Mouse (Mus musculus): ENCODE measurements at regions not wholly inside any gene's neighbourhood (a gene's known extent, or its start where the extent isn't known, plus 50 kb on each side); places are given as distances from the start of the nearest gene placed in this dataset.
A peak's percentile ranks its signal among the peaks of the same experiment; 100 is the strongest.

DNA sequence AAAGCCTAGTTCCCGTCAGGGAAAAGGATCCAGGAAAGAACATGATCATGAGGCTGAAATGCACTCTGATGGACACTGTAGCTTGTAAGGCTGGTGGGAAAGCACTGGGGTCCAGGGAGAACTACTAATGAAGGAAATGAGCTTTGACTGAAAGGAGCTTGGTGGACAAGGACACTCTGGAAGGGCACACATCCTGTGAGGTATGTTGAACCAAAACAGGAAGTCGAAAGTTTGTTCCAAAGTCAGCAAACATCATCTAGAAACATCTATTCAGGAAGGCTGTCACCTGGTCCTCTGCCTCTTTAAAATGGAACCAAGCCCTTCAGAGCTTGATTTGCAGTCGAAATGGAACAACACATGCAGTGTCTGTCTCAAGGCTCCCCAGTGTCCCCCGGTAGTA lies 143.1 kb downstream of the Hlx start:
- no peak for ATAC-seq (replicated peaks; ENCODE audit: extremely low read depth, insufficient read depth, low FRiP score)

DNA sequence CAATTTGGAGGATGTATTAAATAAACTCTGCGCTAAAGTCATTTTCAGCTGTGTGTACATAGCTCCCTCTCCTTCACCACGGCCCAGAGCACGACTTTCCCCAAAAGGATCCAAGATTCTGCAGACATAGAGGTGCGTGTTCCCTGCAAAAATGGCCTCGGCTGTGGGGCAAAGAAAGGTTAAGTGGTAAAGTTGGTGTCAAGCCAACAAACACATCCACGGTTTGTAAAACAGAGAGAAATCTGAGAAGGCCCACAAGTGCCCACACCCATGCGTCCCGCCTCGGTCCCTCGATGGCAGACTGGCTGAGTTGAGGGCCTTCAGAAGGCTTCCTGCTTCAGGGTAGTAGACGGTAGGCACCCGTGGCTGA lies 147.9 kb downstream of the Hlx start:
- 59% methylated on average over 12 of the region's 12 CpGs for WGBS
- Histone ChIP-seq H3K27ac (ENCODE audit: low read length) (peak overlapping the region; percentile 23; the same call in 1 of the 2 replicates), H3K4me2 (ENCODE audit: low read depth, low read length) (no peak overlapping the region), H3K27me3 (ENCODE audit: control insufficient read depth, insufficient read depth, low read length) (no peaks in the 10 kb centered on the region), H3K9me3 (replicated peaks; ENCODE audit: control insufficient read depth, low read length) (no peaks in the 10 kb centered on the region), H3K4me3 (ENCODE audit: low read length) (no peak overlapping the region), H3K36me3 (ENCODE audit: control insufficient read depth, insufficient read depth) (no peaks in the 10 kb centered on the region), H3K4me1 (ENCODE audit: control insufficient read depth, insufficient read depth, low read length) (no peaks in the 10 kb centered on the region), H3K9ac (ENCODE audit: low read length) (no peak overlapping the region)
- ATAC-seq (replicated peaks; ENCODE audit: extremely low read depth, insufficient read depth, low FRiP score) = no peak

More for the DNA sequence above, 143.1 kb downstream of the Hlx start:
- Histone ChIP-seq H3K4me2 (ENCODE audit: low read depth, low read length) (no peak overlapping the region), H3K36me3 (ENCODE audit: control insufficient read depth, insufficient read depth) (no peaks in the 10 kb centered on the region), H3K9ac (ENCODE audit: low read length) (no peak overlapping the region), H3K4me3 (ENCODE audit: low read length) (no peak overlapping the region), H3K27ac (ENCODE audit: low read length) (no peak overlapping the region), H3K9me3 (replicated peaks; ENCODE audit: control insufficient read depth, low read length) (no peaks in the 10 kb centered on the region), H3K4me1 (ENCODE audit: control insufficient read depth, insufficient read depth, low read length) (no peaks in the 10 kb centered on the region), H3K27me3 (ENCODE audit: control insufficient read depth, insufficient read depth, low read length) (no peaks in the 10 kb centered on the region)
- WGBS = 57% methylated on average over 4 of the region's 4 CpGs

DNA sequence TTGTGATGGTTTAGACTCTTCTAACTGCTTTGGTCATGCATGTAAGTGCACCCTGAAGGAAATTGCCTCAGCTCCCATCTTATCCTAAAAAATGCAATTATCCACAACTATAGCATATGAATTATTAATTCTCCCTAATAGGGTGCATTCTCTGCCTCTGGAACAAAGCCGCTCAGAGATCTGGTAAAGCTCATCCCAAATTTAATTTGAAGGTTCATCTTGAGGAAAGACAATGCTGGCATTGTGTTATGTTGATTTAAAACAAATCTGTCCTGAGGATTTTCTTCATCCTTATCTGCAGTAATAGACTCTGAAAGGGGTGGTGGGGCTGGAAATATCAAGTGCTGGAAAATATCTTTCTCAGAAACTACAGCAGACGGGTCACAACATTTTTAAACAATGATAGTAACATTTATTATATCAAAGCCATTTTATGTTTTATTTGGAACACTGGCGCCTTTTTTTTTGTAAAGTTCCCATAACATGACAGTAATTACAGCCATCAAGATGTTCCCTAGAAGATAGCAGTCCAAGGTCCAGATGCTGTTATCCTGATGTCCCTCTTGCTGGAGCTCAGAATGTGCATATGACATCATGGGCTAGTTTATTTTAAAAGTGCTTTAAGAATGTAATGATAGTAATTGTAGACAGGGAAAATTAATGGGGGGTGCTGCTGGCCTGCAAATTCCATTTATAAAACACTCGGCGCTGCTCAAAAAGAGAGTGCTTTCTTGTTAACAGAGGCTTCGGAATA lies 148.5 kb downstream of the Hlx start:
- Histone ChIP-seq H3K9me3 (replicated peaks; ENCODE audit: control insufficient read depth, low read length) (no peaks in the 10 kb centered on the region), H3K9ac (ENCODE audit: low read length) (no peak overlapping the region), H3K27ac (ENCODE audit: low read length) (no peak overlapping the region), H3K36me3 (ENCODE audit: control insufficient read depth, insufficient read depth) (no peaks in the 10 kb centered on the region), H3K27me3 (ENCODE audit: control insufficient read depth, insufficient read depth, low read length) (no peaks in the 10 kb centered on the region), H3K4me1 (ENCODE audit: control insufficient read depth, insufficient read depth, low read length) (no peaks in the 10 kb centered on the region), H3K4me3 (ENCODE audit: low read length) (no peak overlapping the region), H3K4me2 (ENCODE audit: low read depth, low read length) (no peak overlapping the region)
- WGBS = 69% methylated on average over 6 of the region's 6 CpGs
- ATAC-seq (replicated peaks; ENCODE audit: extremely low read depth, insufficient read depth, low FRiP score) = no peak

DNA sequence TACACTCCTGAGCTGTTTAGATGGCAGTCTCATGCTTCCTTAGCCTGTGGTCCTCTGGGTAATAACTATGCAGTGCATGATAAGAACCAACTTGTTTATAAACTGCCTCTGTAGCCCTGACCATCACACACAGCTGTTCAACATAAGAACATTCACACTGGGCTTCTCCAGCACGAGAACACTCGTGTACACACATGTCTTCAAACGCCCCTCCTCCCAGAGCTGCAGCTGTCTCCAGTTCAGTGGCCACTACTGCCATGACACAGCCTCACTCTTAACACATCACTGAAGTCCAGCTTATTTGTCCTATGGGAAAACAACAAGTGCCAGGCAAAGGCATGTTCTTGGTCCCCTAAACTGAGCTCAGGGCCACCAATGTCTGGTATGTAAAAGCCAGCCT lies 152.9 kb downstream of the Hlx start:
- H3K36me3 ChIP-seq (ENCODE audit: control insufficient read depth, insufficient read depth) = no peaks in the 10 kb centered on the region
- no peak overlapping the region for H3K27ac ChIP-seq (ENCODE audit: low read length)
- no peak overlapping the region for H3K4me3 ChIP-seq (ENCODE audit: low read length)
- WGBS = 64% methylated on average over 3 of the region's 3 CpGs
- H3K27me3 ChIP-seq (ENCODE audit: control insufficient read depth, insufficient read depth, low read length) = no peaks in the 10 kb centered on the region
- no peak for ATAC-seq (replicated peaks; ENCODE audit: extremely low read depth, insufficient read depth, low FRiP score)
- H3K4me2 ChIP-seq (ENCODE audit: low read depth, low read length) = no peak overlapping the region
- H3K9me3 ChIP-seq (replicated peaks; ENCODE audit: control insufficient read depth, low read length) = no peaks in the 10 kb centered on the region; the same call in 1 of the 2 replicates
- H3K4me1 ChIP-seq (ENCODE audit: control insufficient read depth, insufficient read depth, low read length) = no peaks in the 10 kb centered on the region
- H3K9ac ChIP-seq (ENCODE audit: low read length) = no peak overlapping the region

DNA sequence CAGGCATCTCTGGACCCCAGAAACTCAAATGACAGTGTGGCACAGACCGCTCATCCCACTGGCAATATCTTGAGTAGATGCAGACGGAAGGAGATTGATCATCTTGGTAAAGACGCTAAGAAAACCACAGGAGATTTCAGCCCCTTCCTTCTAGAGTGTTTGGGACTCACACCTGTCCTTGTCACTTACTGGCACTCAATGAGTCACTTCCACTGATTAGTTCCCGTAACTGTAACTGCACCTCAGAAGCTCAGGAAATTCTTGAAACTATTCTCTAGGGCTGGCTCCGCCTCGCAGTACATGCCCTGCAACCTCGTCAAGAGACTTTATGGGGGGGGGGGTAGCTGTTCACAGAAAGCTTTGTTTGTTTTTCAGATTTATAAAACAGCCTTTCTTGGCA lies 155.9 kb downstream of the Hlx start:
- H3K27ac ChIP-seq (ENCODE audit: low read length) = no peak overlapping the region
- H3K9me3 ChIP-seq (replicated peaks; ENCODE audit: control insufficient read depth, low read length) = no peaks in the 10 kb centered on the region; the same call in 1 of the 2 replicates
- ATAC-seq (replicated peaks; ENCODE audit: extremely low read depth, insufficient read depth, low FRiP score) = no peak
- WGBS = 60% methylated on average over 7 of the region's 7 CpGs
- no peaks in the 10 kb centered on the region for H3K27me3 ChIP-seq (ENCODE audit: control insufficient read depth, insufficient read depth, low read length)
- H3K4me3 ChIP-seq (ENCODE audit: low read length) = no peak overlapping the region
- H3K36me3 ChIP-seq (ENCODE audit: control insufficient read depth, insufficient read depth) = no peaks in the 10 kb centered on the region
- H3K4me1 ChIP-seq (ENCODE audit: control insufficient read depth, insufficient read depth, low read length) = no peaks in the 10 kb centered on the region
- no peak overlapping the region for H3K4me2 ChIP-seq (ENCODE audit: low read depth, low read length)
- no peak overlapping the region for H3K9ac ChIP-seq (ENCODE audit: low read length)

DNA sequence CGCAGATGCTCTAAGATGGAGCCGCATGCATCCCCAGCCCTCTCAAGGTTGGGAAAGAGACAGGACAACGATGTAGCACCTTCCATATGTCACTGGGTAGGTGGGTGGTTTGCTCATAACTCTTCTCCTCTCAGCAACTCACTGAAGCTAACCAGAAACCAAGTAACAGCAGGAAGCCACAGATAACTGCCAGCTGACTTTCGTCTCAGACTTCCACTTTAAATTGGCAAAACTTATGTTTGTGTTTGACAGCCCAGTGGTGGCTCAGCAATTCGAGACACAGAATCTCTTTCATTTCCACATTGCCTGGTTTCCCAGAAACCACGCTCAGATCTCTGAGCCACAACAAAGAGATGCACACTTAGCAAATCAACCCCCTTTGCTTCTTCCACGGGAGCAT lies 159.1 kb downstream of the Hlx start:
- Histone ChIP-seq H3K4me2 (ENCODE audit: low read depth, low read length) (no peak overlapping the region), H3K4me3 (ENCODE audit: low read length) (no peak overlapping the region), H3K4me1 (ENCODE audit: control insufficient read depth, insufficient read depth, low read length) (no peaks in the 10 kb centered on the region), H3K9me3 (replicated peaks; ENCODE audit: control insufficient read depth, low read length) (no peaks in the 10 kb centered on the region; the same call in 1 of the 2 replicates), H3K27me3 (ENCODE audit: control insufficient read depth, insufficient read depth, low read length) (no peaks in the 10 kb centered on the region), H3K9ac (ENCODE audit: low read length) (no peak overlapping the region), H3K36me3 (ENCODE audit: control insufficient read depth, insufficient read depth) (no peaks in the 10 kb centered on the region), H3K27ac (ENCODE audit: low read length) (no peak overlapping the region)
- 50% methylated on average over 7 of the region's 7 CpGs for WGBS
- no peak for ATAC-seq (replicated peaks; ENCODE audit: extremely low read depth, insufficient read depth, low FRiP score)

DNA sequence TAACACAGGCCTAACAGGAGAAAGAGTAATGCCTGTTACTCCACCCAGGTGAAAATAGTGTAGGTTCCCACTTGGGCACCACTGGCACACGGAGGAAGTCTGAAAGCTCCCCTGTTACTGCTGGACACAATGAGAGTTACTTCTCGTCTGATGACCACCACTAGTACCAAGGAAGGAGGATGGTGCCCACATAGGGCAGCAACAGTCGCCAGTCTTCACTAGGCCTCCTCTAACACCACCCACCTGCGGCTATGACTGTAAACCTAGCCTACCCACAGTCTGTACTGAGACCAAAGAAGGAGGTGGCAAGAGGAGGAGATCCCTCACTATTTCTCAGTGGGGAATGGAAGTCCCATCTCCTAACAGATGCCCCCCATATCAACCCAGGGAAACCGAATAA lies 161.7 kb downstream of the Hlx start:
- no peak for ATAC-seq (replicated peaks; ENCODE audit: extremely low read depth, insufficient read depth, low FRiP score)
- H3K36me3 ChIP-seq (ENCODE audit: control insufficient read depth, insufficient read depth) = no peaks in the 10 kb centered on the region
- 75% methylated on average over 5 of the region's 5 CpGs for WGBS

DNA sequence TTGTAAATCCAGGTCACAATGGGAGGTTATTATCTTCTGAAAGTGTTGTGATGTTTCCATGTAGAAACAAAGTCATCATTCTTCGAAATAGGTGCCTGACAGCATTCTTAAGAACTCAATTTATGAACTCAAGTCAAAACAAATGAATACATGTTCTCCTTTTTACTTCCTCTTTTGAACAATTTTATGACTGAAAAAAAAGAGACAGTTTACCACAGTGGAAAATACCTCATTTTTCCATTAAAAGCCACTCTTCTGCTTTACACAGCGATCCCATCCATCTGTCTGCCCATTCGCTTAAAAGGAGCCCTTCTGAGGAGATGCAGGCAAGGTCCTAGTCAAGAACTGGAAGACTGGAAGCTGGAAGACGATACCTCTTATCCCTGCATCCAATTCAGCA lies 169.5 kb downstream of the Hlx start:
- no peaks in the 10 kb centered on the region for H3K9me3 ChIP-seq (replicated peaks; ENCODE audit: control insufficient read depth, low read length)
- no peaks in the 10 kb centered on the region for H3K36me3 ChIP-seq (ENCODE audit: control insufficient read depth, insufficient read depth)
- H3K4me1 ChIP-seq (ENCODE audit: control insufficient read depth, insufficient read depth, low read length) = no peaks in the 10 kb centered on the region
- H3K27me3 ChIP-seq (ENCODE audit: control insufficient read depth, insufficient read depth, low read length) = no peaks in the 10 kb centered on the region
- WGBS = 84% methylated on average over 4 of the region's 4 CpGs
- ATAC-seq (replicated peaks; ENCODE audit: extremely low read depth, insufficient read depth, low FRiP score) = no peak
- H3K4me3 ChIP-seq (ENCODE audit: low read length) = no peak overlapping the region
- H3K9ac ChIP-seq (ENCODE audit: low read length) = no peak overlapping the region
- no peak overlapping the region for H3K27ac ChIP-seq (ENCODE audit: low read length)
- no peak overlapping the region for H3K4me2 ChIP-seq (ENCODE audit: low read depth, low read length)

More for the DNA sequence above, 161.7 kb downstream of the Hlx start:
- no peaks in the 10 kb centered on the region for H3K9me3 ChIP-seq (replicated peaks; ENCODE audit: control insufficient read depth, low read length)
- no peaks in the 10 kb centered on the region for H3K27me3 ChIP-seq (ENCODE audit: control insufficient read depth, insufficient read depth, low read length)
- no peak overlapping the region for H3K27ac ChIP-seq (ENCODE audit: low read length)
- H3K4me3 ChIP-seq (ENCODE audit: low read length) = no peak overlapping the region
- H3K4me2 ChIP-seq (ENCODE audit: low read depth, low read length) = no peak overlapping the region
- H3K4me1 ChIP-seq (ENCODE audit: control insufficient read depth, insufficient read depth, low read length) = no peaks in the 10 kb centered on the region
- H3K9ac ChIP-seq (ENCODE audit: low read length) = no peak overlapping the region

DNA sequence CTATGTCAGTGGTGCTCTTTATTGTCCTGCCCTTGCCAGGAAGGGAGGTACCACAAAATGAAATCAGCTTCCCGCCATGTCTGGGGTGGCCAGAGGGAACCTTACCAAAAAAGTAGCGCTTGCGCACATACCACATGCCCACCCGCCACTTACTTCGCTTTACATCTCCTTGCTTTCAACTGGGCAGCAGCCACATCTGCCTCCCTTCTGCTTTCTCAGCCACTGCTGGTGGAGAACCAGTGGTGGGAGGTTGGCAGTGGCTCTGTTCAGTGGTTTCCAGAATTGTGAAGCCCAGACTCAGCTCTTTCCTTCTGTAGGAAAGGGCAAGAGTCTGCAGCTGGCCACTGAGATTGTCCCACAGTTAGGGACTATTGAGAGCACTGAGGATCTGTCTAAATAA lies 170.2 kb downstream of the Hlx start:
- H3K4me2 ChIP-seq (ENCODE audit: low read depth, low read length) = no peak overlapping the region
- H3K9ac ChIP-seq (ENCODE audit: low read length) = no peak overlapping the region
- H3K36me3 ChIP-seq (ENCODE audit: control insufficient read depth, insufficient read depth) = no peaks in the 10 kb centered on the region
- WGBS = 91% methylated on average over 5 of the region's 5 CpGs
- no peak for ATAC-seq (replicated peaks; ENCODE audit: extremely low read depth, insufficient read depth, low FRiP score)
- no peaks in the 10 kb centered on the region for H3K27me3 ChIP-seq (ENCODE audit: control insufficient read depth, insufficient read depth, low read length)
- no peaks in the 10 kb centered on the region for H3K4me1 ChIP-seq (ENCODE audit: control insufficient read depth, insufficient read depth, low read length)
- no peak overlapping the region for H3K27ac ChIP-seq (ENCODE audit: low read length)
- H3K4me3 ChIP-seq (ENCODE audit: low read length) = no peak overlapping the region
- no peaks in the 10 kb centered on the region for H3K9me3 ChIP-seq (replicated peaks; ENCODE audit: control insufficient read depth, low read length)

All from heart, embryonic 16.5 days (tissue).